Mouse (Mus musculus) midbrain, embryonic 12.5 days (tissue): ENCODE results near the gene Maea. TPM values are rescaled to one million over a fixed set of nuclear protein-coding genes. Genes with fewer than 3 reads are reported as not detected.
"Not testable (repeated sequence)": the region's sequence is repeated elsewhere in the genome, so short reads cannot be mapped to it uniquely, and the experiment has no call there.

Source experiments
- ATAC-seq: fragments of 200-750 bp; cut with Nextera tagmentation; 2 replicates; pipeline ENCODE4 v1.8.0; 2017; ENCODE audit warnings: low read depth, moderate TSS enrichment, moderate library complexity; ENCODE audit not compliant: low FRiP score
- H3K27ac ChIP-seq: fragments of 300-500 bp; sonication (generic); replicated peaks from 2 replicates; pipeline ENCODE4 v1.5.1; 2016; ENCODE audit warnings: mild to moderate bottlenecking
- H3K27me3 ChIP-seq: fragments of 300-500 bp; sonication (generic); 2 replicates; pipeline ENCODE4 v1.6.1; 2016; ENCODE audit warnings: mild to moderate bottlenecking
- H3K36me3 ChIP-seq: fragments of 300-500 bp; sonication (generic); 2 replicates; pipeline ENCODE4 v1.6.1; 2016
- H3K4me1 ChIP-seq: fragments of 300-500 bp; sonication (generic); 2 replicates; pipeline ENCODE4 v1.6.1; 2016
- H3K4me2 ChIP-seq: fragments of 300-500 bp; sonication (generic); replicated peaks from 2 replicates; pipeline ENCODE4 v1.6.1; 2016; ENCODE audit warnings: mild to moderate bottlenecking, moderate library complexity
- H3K4me3 ChIP-seq: fragments of 300-500 bp; sonication (generic); 2 replicates; pipeline ENCODE4 v1.5.1; 2016; ENCODE audit warnings: mild to moderate bottlenecking
- H3K9ac ChIP-seq: fragments of 300-500 bp; sonication (generic); replicated peaks from 2 replicates; pipeline ENCODE4 v1.6.1; 2016; ENCODE audit warnings: mild to moderate bottlenecking, moderate library complexity
- H3K9me3 ChIP-seq: fragments of 300-500 bp; sonication (generic); 2 replicates; pipeline ENCODE4 v1.6.1; 2016; ENCODE audit warnings: mild to moderate bottlenecking
- WGBS: fragments of 180-500 bp; shearing (Covaris S2); methylation state at CpG from one replicate; pipeline ENCODE4 v1.1.7; 2016; 5-methylcytosine and 5-hydroxymethylcytosine counted together
- polyA plus RNA-seq: library from polyadenylated mRNA; unstranded; fragments of >200 nt; fragmentation: Nextera tagmentation; extraction: Ambion mirVana; gene quantifications from 2 replicates; pipeline ENCODE4 v1.2.1, GENCODE M21; 2016

Maea gene
- polyA plus RNA-seq, 1 experiment from 2014 or later: 147 TPM

DNA sequence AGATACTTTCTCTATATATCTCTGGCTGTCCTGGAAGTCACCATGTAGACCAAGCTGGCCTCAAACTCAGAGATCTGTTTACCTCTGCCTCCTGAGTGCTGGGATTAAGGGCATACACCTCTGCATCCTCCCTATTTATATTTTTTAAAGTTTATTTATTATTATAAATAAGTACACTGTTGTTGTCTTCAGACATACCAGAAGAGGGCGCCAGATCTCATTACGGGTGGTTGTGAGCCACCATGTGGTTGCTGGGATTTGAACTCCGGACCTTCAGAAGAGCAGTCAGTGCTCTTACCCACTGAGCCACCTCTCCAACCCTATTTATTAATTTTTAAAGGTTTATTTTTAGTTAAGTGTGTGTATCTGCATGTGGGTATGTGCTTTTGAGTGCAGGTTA, 6.9 kb downstream of the Maea start:
- H3K27ac ChIP-seq, H3K9ac ChIP-seq, H3K9me3 ChIP-seq, ATAC-seq, H3K4me1 ChIP-seq, H3K4me3 ChIP-seq, H3K4me2 ChIP-seq, H3K27me3 ChIP-seq: not testable (repeated sequence)
- 68% methylated on average over 3 of the region's 3 CpGs for WGBS
- H3K36me3 ChIP-seq: peaks cover 15% of the 10 kb centered on the region

DNA sequence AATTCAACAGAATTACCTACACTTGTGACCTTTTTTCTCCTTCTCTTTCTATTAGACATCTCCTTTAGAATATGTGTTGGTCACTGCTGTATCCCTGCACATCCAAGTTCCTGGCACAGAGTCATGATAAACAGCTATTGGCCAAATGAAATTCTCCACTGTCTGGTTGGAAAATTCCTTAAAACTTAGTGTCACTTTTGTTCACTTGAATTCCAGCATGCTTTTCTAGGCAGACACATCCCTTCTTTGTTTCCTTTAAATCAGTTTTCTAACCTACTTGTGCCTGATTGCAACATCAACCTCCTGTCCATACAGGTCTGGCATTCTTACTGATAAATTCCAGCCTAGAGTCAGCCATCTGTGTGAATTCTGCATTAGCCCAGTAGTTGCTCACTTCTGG, 7.5 kb downstream of the Maea start:
- ATAC-seq: no peak

DNA sequence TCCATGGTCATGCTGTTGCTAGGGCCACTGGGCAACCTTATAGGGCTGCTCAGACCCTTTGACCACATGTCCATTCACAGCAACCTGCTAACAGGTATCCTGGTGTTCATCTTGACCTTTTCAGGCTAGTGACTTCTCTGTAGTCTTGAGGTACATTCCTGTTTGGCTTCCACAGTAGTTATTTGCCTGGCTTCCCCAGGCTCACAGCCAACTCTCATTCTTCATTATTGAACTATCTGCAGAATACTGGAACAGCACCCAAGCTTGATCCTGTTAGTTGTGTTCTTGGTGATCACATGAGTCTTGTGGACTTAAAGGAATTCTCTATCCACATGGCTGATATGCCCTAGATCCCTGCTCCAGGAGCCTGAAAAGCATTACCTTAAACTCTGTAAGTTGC, 8.3 kb downstream of the Maea start:
- Histone ChIP-seq H3K27me3 (no peaks in the 10 kb centered on the region), H3K27ac (no peak overlapping the region), H3K36me3 (peaks cover 10% of the 10 kb centered on the region; the same call in 1 of the 2 replicates), H3K9ac (no peak overlapping the region), H3K4me2 (no peak overlapping the region), H3K4me1 (no peaks in the 10 kb centered on the region), H3K4me3 (no peak overlapping the region), H3K9me3 (no peaks in the 10 kb centered on the region)
- ATAC-seq: no peak

More for the DNA sequence above, 7.5 kb downstream of the Maea start:
- Histone ChIP-seq H3K4me2 (no peak overlapping the region), H3K4me3 (no peak overlapping the region), H3K9ac (no peak overlapping the region), H3K9me3 (no peaks in the 10 kb centered on the region), H3K27ac (no peak overlapping the region), H3K4me1 (0 out of 2 replicates have a peak, but pooled peaks cover 3% of the 10 kb centered on the region), H3K36me3 (peaks cover 15% of the 10 kb centered on the region), H3K27me3 (no peaks in the 10 kb centered on the region)

DNA sequence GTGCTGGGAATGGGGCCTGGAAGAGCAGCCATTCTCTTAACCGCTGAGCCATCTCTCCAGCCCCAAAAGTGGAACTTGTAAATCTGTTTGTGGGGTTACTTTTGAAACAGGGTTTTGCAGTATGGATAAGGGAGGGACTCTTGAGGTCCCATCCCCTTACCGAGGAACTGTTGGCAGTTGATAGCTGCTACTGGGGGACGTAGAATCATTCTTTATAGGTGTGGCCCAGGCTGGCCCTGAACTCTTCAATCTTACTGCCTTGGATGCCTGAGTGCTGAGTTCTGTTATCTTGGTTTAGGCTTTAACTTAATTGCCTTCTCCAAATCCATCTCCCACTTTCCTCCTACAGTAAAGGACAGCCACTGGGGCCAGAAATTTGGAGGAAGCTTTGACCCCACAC, 8.8 kb downstream of the Maea start:
- no peak overlapping the region for H3K9ac ChIP-seq
- no peaks in the 10 kb centered on the region for H3K9me3 ChIP-seq
- 95% methylated on average over 3 of the region's 3 CpGs for WGBS
- ATAC-seq: no peak
- no peaks in the 10 kb centered on the region for H3K27me3 ChIP-seq
- no peak overlapping the region for H3K4me2 ChIP-seq
- H3K4me3 ChIP-seq: no peak overlapping the region
- no peak overlapping the region for H3K27ac ChIP-seq
- no peaks in the 10 kb centered on the region for H3K4me1 ChIP-seq
- H3K36me3 ChIP-seq: peaks cover 5% of the 10 kb centered on the region; the same call in 1 of the 2 replicates

DNA sequence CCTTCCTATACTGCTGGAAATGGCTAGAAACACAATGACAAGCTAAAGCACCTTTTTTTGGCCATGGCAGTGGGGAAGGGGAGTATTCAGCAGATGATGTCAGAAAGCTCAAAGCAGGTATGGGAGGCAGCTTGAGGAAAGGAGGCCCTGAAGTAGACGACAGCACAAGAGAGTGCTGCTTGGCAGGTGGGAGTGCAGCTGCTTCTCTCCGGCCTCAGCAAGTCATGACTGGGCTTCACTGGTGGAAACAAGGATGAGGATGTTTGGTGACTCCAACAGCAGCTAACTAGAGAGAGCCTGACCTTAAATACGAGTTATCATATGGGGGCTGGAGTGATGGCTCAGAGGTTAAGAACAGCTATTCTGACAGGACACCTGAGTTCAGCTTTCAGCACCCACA, 12.3 kb downstream of the Maea start:
- no peaks in the 10 kb centered on the region for H3K9me3 ChIP-seq
- no peak overlapping the region for H3K4me2 ChIP-seq
- no peaks in the 10 kb centered on the region for H3K27me3 ChIP-seq
- H3K4me3 ChIP-seq: no peak overlapping the region
- no peak for ATAC-seq
- 86% methylated on average over 3 of the region's 3 CpGs for WGBS
- no peak overlapping the region for H3K9ac ChIP-seq
- H3K36me3 ChIP-seq: no peaks in the 10 kb centered on the region
- H3K27ac ChIP-seq: no peak overlapping the region
- H3K4me1 ChIP-seq: no peaks in the 10 kb centered on the region

DNA sequence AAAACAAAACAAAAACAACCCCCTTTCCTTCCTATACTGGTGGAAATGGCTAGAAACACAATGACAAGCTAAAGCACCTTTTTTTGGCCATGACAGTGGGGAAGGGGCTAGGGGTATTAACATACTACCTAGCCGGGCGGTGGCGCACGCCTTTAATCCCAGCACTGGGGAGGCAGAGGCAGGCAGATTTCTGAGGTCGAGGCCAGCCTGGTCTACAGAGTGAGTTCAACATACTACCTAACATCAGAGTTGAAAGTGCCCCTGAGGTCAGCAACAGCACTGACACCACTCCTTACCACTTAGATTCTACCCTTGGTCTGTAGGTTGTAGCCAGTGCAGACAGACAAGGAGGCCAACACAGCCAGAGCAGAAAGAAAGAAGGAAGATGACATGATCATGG, 13.9 kb downstream of the Maea start:
- Histone ChIP-seq H3K27me3 (no peaks in the 10 kb centered on the region), H3K27ac (no peak overlapping the region), H3K4me1 (no peaks in the 10 kb centered on the region), H3K9ac (no peak overlapping the region), H3K4me2 (no peak overlapping the region), H3K4me3 (no peak overlapping the region), H3K9me3 (no peaks in the 10 kb centered on the region), H3K36me3 (no peaks in the 10 kb centered on the region)
- ATAC-seq: no peak
- WGBS: 94% methylated on average over 5 of the region's 5 CpGs

- no peaks in the 10 kb centered on the region for H3K27me3 ChIP-seq
- H3K9ac ChIP-seq: no peak overlapping the region
- H3K4me3 ChIP-seq: no peak overlapping the region
- H3K4me1 ChIP-seq: no peaks in the 10 kb centered on the region
- WGBS: 76% methylated on average over 4 of the region's 4 CpGs
- H3K27ac ChIP-seq: no peak overlapping the region
- ATAC-seq: no peak
- H3K4me2 ChIP-seq: no peak overlapping the region
- no peaks in the 10 kb centered on the region for H3K9me3 ChIP-seq
- H3K36me3 ChIP-seq: no peaks in the 10 kb centered on the region
Observed at GRCm38 (mm10) chr5:33349706-33350105, 14.4 kb downstream of the Maea start.

DNA sequence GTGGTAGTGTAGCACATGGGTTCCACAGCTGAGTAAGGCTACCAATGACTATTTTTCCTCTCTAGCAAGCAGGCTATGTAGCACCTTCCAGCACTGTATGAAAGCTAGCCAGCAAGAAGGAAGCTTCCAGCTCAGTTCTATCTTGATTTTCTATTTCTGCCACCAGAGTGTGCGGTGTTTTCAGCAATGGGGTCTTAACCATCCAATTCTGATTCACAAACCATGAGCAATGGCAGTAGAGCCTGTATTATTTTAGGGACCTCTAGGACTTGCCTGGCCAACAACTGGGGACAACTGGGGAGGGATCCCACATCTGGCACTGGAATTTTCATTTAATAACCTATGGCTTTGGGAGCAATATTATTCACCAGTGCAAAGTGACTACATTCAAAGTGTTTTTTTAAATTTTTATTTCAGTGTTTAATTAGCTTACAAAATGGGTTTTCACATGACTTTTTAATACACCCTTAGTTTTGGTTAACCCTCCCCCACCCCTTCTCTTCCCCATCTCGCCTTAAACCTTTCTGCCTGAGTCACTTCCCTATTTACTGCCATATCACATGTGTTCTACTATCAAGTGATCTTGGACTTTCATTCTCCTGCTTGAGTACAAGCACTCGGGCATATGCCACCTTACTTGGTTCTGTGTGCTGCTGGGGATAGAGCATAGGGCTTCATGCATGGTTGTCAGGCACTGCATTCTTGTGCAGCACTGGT, 16.4 kb downstream of the Maea start:
- 89% methylated on average over 3 of the region's 3 CpGs for WGBS
- no peak overlapping the region for H3K27ac ChIP-seq
- H3K9me3 ChIP-seq: no peaks in the 10 kb centered on the region
- H3K27me3 ChIP-seq: no peaks in the 10 kb centered on the region
- no peak for ATAC-seq
- no peak overlapping the region for H3K4me2 ChIP-seq
- no peak overlapping the region for H3K4me3 ChIP-seq
- no peak overlapping the region for H3K9ac ChIP-seq
- no peaks in the 10 kb centered on the region for H3K4me1 ChIP-seq
- H3K36me3 ChIP-seq: no peaks in the 10 kb centered on the region

GRCm38 (mm10) chr5:33352273-33352645, 16.9 kb downstream of the Maea start:
- Histone ChIP-seq H3K9ac (no peak overlapping the region), H3K4me2 (no peak overlapping the region), H3K9me3 (no peaks in the 10 kb centered on the region), H3K36me3 (no peaks in the 10 kb centered on the region), H3K27ac (no peak overlapping the region), H3K4me1 (no peaks in the 10 kb centered on the region), H3K4me3 (no peak overlapping the region), H3K27me3 (no peaks in the 10 kb centered on the region)
- no peak for ATAC-seq
- 77% methylated on average over 8 of the region's 8 CpGs for WGBS

- H3K36me3 ChIP-seq: no peaks in the 10 kb centered on the region
- no peak overlapping the region for H3K27ac ChIP-seq
- no peaks in the 10 kb centered on the region for H3K27me3 ChIP-seq
- no peak for ATAC-seq
- H3K4me1 ChIP-seq: no peaks in the 10 kb centered on the region
- no peak overlapping the region for H3K4me2 ChIP-seq
- 78% methylated on average over 3 of the region's 3 CpGs for WGBS
- H3K9me3 ChIP-seq: no peaks in the 10 kb centered on the region
- H3K4me3 ChIP-seq: no peak overlapping the region
- no peak overlapping the region for H3K9ac ChIP-seq
Observed at GRCm38 (mm10) chr5:33353011-33353410, 17.7 kb downstream of the Maea start.

DNA sequence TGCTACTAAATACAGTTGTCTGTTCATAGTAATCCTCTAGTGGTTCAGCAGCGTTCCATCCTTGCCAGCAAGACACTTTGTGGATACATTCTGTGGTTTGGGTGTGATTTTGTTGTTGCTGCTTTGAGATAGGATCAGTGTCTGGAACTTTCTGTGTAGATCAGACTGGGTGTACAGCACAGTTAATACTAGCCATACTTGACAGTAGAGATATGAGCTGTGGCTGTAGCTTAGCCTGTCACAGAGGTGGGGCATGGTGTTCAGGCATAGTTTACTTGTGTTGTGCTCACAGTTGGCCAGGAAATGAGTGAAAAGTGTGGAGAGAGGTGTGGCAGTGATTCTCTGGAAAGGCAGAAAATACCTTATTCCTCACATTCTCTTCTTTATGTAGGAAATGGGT, 22.2 kb downstream of the Maea start:
- Histone ChIP-seq H3K27ac (no peak overlapping the region), H3K4me2 (no peak overlapping the region), H3K9me3 (no peaks in the 10 kb centered on the region), H3K27me3 (no peaks in the 10 kb centered on the region), H3K9ac (no peak overlapping the region), H3K4me1 (no peaks in the 10 kb centered on the region; the same call in 1 of the 2 replicates), H3K36me3 (peaks cover 41% of the 10 kb centered on the region), H3K4me3 (no peak overlapping the region)
- WGBS: 100% methylated on average over 1 of the region's 1 CpGs
- no peak for ATAC-seq

DNA sequence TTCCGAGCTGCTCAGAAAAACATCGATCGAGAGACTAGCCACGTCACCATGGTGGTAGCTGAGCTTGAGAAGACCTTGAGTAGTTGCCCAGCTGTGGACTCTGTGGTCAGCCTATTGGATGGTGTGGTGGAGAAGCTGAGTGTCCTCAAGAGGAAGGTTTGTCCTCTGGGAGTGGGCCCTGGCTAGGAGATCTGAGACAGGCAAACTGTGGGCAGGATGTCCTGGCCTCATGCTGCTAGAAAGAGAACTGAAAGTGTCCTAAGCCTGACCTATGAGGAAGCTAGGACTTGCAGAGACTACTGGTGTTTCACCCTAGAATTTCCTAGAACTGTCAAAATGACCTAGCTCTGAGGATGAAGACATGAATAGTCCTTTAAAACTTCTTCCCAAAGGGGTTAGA, 23.2 kb downstream of the Maea start:
- no peak overlapping the region for H3K27ac ChIP-seq
- H3K9ac ChIP-seq: no peak overlapping the region
- H3K9me3 ChIP-seq: no peaks in the 10 kb centered on the region
- no peak for ATAC-seq
- no peak overlapping the region for H3K4me3 ChIP-seq
- no peaks in the 10 kb centered on the region; the same call in 1 of the 2 replicates for H3K4me1 ChIP-seq
- H3K27me3 ChIP-seq: no peaks in the 10 kb centered on the region
- H3K4me2 ChIP-seq: no peak overlapping the region
- 96% methylated on average over 4 of the region's 4 CpGs for WGBS
- peaks cover 50% of the 10 kb centered on the region for H3K36me3 ChIP-seq

DNA sequence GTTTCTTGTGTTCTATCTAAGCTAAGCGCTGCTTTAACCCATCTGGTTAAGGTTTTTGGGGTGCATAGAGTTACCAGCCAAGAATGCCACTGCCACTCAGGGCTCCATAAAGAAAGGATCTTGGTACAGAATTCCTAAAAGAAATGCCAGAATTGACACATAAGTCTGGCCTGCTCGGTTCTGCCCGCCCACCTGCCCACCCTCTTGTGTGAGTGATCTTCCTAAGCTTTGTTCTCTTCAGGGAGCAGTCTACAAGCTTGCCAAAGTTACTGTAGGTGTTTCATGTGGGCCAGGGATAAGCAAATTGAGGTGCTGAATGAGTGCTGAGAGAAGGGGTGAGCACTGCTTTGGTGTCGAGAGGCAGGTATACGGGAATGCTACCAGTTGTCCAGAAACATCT, 28.0 kb downstream of the Maea start:
- H3K27ac ChIP-seq: no peak overlapping the region
- H3K36me3 ChIP-seq: peaks cover 98% of the 10 kb centered on the region
- H3K4me3 ChIP-seq: no peak overlapping the region
- 89% methylated on average over 5 of the region's 5 CpGs for WGBS
- H3K27me3 ChIP-seq: no peaks in the 10 kb centered on the region
- no peak for ATAC-seq
- no peaks in the 10 kb centered on the region; the same call in 1 of the 2 replicates for H3K4me1 ChIP-seq
- no peak overlapping the region for H3K4me2 ChIP-seq
- H3K9ac ChIP-seq: no peak overlapping the region
- no peaks in the 10 kb centered on the region for H3K9me3 ChIP-seq
